Mouse (Mus musculus) stomach, embryonic 15.5 days (tissue): ENCODE results near the gene Rac2. TPM values are rescaled to one million over a fixed set of nuclear protein-coding genes. Genes with fewer than 3 reads are reported as not detected.

ENCODE experiments used
- ATAC-seq: fragments of 200-750 bp; cut with Nextera tagmentation; 2 replicates; pipeline ENCODE4 v1.8.0; 2017; ENCODE audit warnings: low read depth, moderate number of reproducible peaks, moderate TSS enrichment; ENCODE audit not compliant: insufficient read depth, low FRiP score
- H3K27ac ChIP-seq: fragments of 300-500 bp; sonication (generic); 2 replicates; pipeline ENCODE4 v1.5.1; 2015; ENCODE audit warnings: mild to moderate bottlenecking, inconsistent platforms
- H3K27me3 ChIP-seq: fragments of 300-500 bp; sonication (generic); replicated peaks from 2 replicates; pipeline ENCODE4 v1.6.1; 2015; ENCODE audit warnings: inconsistent platforms
- H3K36me3 ChIP-seq: fragments of 300-500 bp; sonication (generic); 2 replicates; pipeline ENCODE4 v1.6.1; 2015; ENCODE audit warnings: inconsistent platforms
- H3K4me1 ChIP-seq: fragments of 300-500 bp; sonication (generic); 2 replicates; pipeline ENCODE4 v1.6.1; 2015; ENCODE audit warnings: inconsistent platforms
- H3K4me2 ChIP-seq: fragments of 300-500 bp; sonication (generic); 2 replicates; pipeline ENCODE4 v1.6.1; 2015; ENCODE audit warnings: mild to moderate bottlenecking, inconsistent platforms
- H3K4me3 ChIP-seq: fragments of 300-500 bp; sonication (generic); replicated peaks from 2 replicates; pipeline ENCODE4 v1.5.1; 2015; ENCODE audit warnings: inconsistent platforms
- H3K9ac ChIP-seq: fragments of 300-500 bp; sonication (generic); 2 replicates; pipeline ENCODE4 v1.6.1; 2015; ENCODE audit warnings: inconsistent platforms
- H3K9me3 ChIP-seq: fragments of 300-500 bp; sonication (generic); 2 replicates; pipeline ENCODE4 v1.6.1; 2016; ENCODE audit warnings: inconsistent platforms
- WGBS: fragments of 180-500 bp; shearing (Covaris S2); methylation state at CpG from one replicate; pipeline ENCODE4 v1.1.7; 2015; 5-methylcytosine and 5-hydroxymethylcytosine counted together
- polyA plus RNA-seq: library from polyadenylated mRNA; unstranded; fragments of >200 nt; fragmentation: Nextera tagmentation; extraction: Ambion mirVana; gene quantifications from 2 replicates; pipeline ENCODE4 v1.2.1, GENCODE M21; 2015

Rac2 gene
- polyA plus RNA-seq, 1 experiment from 2014 or later: 36.5 TPM

DNA sequence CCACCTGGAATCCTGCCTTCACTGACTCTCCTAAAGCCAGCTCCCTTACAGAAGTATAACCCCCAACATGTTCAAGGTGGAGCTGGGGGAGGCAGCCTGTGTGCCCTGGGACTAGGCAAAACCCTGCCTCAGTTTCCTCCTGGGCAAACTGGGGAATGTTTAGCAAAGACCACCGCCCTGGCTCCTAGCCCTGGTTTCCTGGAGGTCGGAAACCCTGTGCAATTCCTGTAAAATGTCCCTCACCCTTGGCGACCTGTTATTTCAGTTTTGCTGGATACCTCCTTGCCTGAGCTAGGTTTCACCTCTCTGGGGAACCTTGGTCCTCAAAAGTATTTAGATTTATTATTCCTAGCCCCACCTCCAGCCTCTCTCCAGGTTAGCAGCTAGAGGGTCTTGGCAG, 42.4 kb downstream of the Rac2 start:
- Histone ChIP-seq H3K36me3 (no peaks in the 10 kb centered on the region), H3K9me3 (no peaks in the 10 kb centered on the region), H3K27me3 (no peaks in the 10 kb centered on the region), H3K4me2 (peak overlapping the region; percentile 57), H3K4me3 (no peak overlapping the region), H3K9ac (no peak overlapping the region), H3K27ac (peak overlapping the region; percentile 83), H3K4me1 (peaks cover 30% of the 10 kb centered on the region)
- no peak for ATAC-seq
- 72% methylated on average over 3 of the region's 3 CpGs for WGBS

DNA sequence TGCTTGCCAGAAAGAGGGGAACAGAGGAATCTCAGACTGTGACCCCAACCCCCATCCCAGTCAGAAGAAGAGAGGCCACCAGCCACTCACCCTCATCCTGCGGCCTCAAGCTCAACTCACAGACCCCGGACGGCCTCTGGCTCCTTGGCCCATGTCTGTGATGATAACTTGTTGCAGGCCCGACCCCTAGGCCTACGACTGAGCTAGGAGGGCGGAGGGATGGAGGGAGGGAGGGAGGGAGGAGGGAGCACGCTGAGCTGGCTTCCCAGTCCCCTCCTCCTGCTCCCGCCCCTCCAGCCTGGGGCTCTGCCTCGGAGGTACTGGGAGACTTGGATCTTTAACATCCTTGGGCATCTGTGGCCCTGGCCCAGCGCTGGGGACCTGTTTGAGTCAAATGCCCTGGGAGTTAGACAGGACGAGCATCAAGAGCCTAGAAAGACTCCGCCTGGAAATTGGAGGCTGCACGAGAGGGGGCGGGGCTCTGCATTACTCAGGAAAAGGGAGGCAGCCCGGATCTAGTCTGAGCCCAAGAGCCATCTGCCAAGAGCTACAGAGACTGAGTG, 43.1 kb downstream of the Rac2 start:
- peak; percentile 50; the same call in 1 of the 2 replicates for ATAC-seq
- H3K27me3 ChIP-seq: no peaks in the 10 kb centered on the region
- H3K4me3 ChIP-seq: peak overlapping the region; percentile 43
- H3K9me3 ChIP-seq: no peaks in the 10 kb centered on the region
- no peaks in the 10 kb centered on the region for H3K36me3 ChIP-seq
- peak overlapping the region; percentile 23 for H3K9ac ChIP-seq
- peak overlapping the region; percentile 57 for H3K4me2 ChIP-seq
- H3K27ac ChIP-seq: peak overlapping the region; percentile 83
- H3K4me1 ChIP-seq: peaks cover 30% of the 10 kb centered on the region
- 4% methylated on average over 15 of the region's 15 CpGs for WGBS

GRCm38 (mm10) chr15:78528726-78529411, 43.7 kb downstream of the Rac2 start:
- Histone ChIP-seq H3K36me3 (no peaks in the 10 kb centered on the region), H3K27ac (peak overlapping the region; percentile 83), H3K27me3 (no peaks in the 10 kb centered on the region), H3K4me3 (peak overlapping the region; percentile 43), H3K9ac (peak overlapping the region; percentile 23), H3K4me2 (peak overlapping the region; percentile 57), H3K9me3 (no peaks in the 10 kb centered on the region), H3K4me1 (peaks cover 30% of the 10 kb centered on the region)
- ATAC-seq: 0 out of 2 replicates have a peak, but pooled peaks have one; percentile 1
- 33% methylated on average over 11 of the region's 11 CpGs for WGBS

- 73% methylated on average over 7 of the region's 7 CpGs for WGBS
- no peak for ATAC-seq
- Histone ChIP-seq H3K27ac (no peak overlapping the region), H3K27me3 (no peaks in the 10 kb centered on the region), H3K9me3 (no peaks in the 10 kb centered on the region), H3K9ac (no peak overlapping the region), H3K36me3 (no peaks in the 10 kb centered on the region), H3K4me1 (peaks cover 30% of the 10 kb centered on the region), H3K4me2 (no peak overlapping the region), H3K4me3 (no peak overlapping the region)
Measured at GRCm38 (mm10) chr15:78527973-78528372, 44.6 kb downstream of the Rac2 start.

DNA sequence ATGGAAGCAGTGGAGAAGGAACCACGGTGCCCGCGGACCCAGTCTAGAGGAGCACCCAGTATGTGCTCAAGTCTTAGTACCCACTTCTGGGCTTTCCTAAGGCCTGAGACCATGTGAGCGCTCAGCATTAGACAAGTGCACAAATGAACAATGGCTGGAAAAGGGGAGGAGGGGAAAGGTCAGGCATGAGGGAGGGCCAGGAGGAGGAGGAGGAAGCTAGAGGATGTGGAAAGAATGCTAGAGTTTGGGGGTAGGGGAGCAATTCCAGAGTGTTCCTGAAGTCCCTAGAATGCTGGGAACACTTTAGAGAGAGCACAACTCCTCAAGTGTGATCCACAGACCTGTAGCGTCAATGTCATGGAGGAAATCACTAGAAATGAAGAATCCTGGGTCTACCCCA, 48.4 kb downstream of the Rac2 start:
- WGBS: 83% methylated on average over 5 of the region's 5 CpGs
- Histone ChIP-seq H3K27me3 (no peaks in the 10 kb centered on the region), H3K9me3 (no peaks in the 10 kb centered on the region), H3K4me2 (no peak overlapping the region), H3K4me1 (0 out of 2 replicates have a peak, but pooled peaks cover 6% of the 10 kb centered on the region), H3K36me3 (no peaks in the 10 kb centered on the region), H3K4me3 (no peak overlapping the region), H3K9ac (no peak overlapping the region), H3K27ac (no peak overlapping the region)
- ATAC-seq: no peak

GRCm38 (mm10) chr15:78521892-78522291, 50.7 kb downstream of the Rac2 start:
- 81% methylated on average over 6 of the region's 6 CpGs for WGBS
- Histone ChIP-seq H3K4me1 (no peaks in the 10 kb centered on the region), H3K9ac (no peak overlapping the region), H3K4me2 (no peak overlapping the region), H3K36me3 (no peaks in the 10 kb centered on the region), H3K4me3 (no peak overlapping the region), H3K27ac (no peak overlapping the region), H3K27me3 (no peaks in the 10 kb centered on the region), H3K9me3 (no peaks in the 10 kb centered on the region)
- no peak for ATAC-seq

GRCm38 (mm10) chr15:78521331-78521730, 51.3 kb downstream of the Rac2 start:
- 60% methylated on average over 8 of the region's 8 CpGs for WGBS
- no peaks in the 10 kb centered on the region for H3K9me3 ChIP-seq
- H3K27ac ChIP-seq: no peak overlapping the region
- ATAC-seq: no peak
- no peaks in the 10 kb centered on the region for H3K27me3 ChIP-seq
- no peak overlapping the region for H3K4me3 ChIP-seq
- H3K4me2 ChIP-seq: no peak overlapping the region
- no peaks in the 10 kb centered on the region for H3K4me1 ChIP-seq
- no peak overlapping the region for H3K9ac ChIP-seq
- H3K36me3 ChIP-seq: no peaks in the 10 kb centered on the region

DNA sequence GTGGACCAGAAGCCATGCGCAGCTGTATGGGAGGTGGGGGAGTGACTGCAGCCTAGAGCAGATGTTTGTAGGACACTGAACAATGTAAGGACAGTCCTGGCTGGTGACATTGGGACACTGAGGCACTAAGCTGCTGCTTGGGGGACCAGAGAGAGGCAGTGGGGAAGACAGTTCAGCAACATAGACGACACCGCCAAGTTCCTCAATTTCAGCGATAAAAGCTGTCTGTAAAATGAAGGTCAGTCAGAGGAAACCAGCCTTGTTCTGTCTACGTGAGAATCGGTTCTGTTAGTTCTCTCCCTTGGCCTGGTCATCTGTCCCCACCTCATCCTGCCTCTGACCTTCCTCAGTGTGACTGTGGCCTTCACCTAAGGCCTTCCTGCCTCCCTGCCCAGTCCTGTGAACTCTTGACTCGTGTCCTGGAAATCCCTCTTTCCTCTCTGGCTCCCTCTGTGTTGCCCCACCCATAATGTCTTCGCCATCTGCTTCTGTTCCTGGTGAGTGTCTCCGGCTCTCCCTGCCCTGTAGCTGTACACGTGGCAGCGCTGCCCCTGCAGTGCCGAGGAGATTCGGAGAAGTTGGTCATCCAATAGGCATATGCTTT, 52.4 kb downstream of the Rac2 start:
- H3K9ac ChIP-seq: no peak overlapping the region
- H3K27ac ChIP-seq: no peak overlapping the region
- no peaks in the 10 kb centered on the region for H3K27me3 ChIP-seq
- WGBS: 64% methylated on average over 13 of the region's 13 CpGs
- H3K36me3 ChIP-seq: no peaks in the 10 kb centered on the region
- no peaks in the 10 kb centered on the region for H3K4me1 ChIP-seq
- no peaks in the 10 kb centered on the region for H3K9me3 ChIP-seq
- H3K4me3 ChIP-seq: no peak overlapping the region
- no peak overlapping the region for H3K4me2 ChIP-seq
- no peak for ATAC-seq

DNA sequence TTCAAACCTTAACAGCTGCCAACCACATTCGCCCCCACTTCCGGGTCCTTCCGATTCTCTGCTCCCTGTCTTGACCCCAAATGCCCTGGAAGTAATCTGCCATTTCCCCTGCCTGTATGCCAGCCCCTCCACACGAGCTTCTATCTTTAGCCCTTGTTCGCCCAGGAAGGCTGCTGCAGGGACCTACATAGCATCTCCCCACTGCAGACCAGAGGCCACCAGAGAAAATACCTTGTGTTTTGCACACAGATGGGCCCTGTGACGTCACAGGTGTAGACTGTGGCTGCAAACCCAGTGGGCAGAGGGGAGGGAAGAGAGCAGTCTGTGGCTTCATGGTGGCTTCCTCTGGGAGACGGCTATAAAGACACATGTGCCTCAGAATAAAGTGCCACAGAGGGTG, 54.4 kb downstream of the Rac2 start:
- Histone ChIP-seq H3K36me3 (no peaks in the 10 kb centered on the region), H3K4me1 (no peaks in the 10 kb centered on the region), H3K27me3 (no peaks in the 10 kb centered on the region), H3K4me2 (no peak overlapping the region), H3K9ac (no peak overlapping the region), H3K27ac (no peak overlapping the region), H3K9me3 (no peaks in the 10 kb centered on the region), H3K4me3 (no peak overlapping the region)
- no peak for ATAC-seq
- WGBS: 51% methylated on average over 7 of the region's 7 CpGs

DNA sequence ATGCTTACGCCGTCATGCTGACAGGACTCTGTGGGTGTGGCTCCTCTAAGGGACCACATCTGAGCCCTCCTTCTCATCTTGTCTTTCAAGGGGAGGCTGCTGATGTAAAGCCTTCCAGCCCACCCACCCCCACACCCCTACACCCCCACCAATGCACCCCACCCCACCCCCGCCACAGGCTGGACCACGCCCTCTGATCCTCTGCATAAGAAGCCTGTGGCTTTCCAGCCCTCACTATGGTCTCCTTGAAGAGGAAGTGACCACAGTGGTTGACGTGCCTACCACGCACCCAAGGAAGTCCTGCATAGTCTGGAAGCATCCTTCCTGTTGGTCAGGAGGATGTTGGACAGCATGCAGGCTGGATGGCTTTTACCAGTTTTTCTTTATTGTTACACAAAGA, 56.8 kb downstream of the Rac2 start:
- 70% methylated on average over 6 of the region's 6 CpGs for WGBS

DNA sequence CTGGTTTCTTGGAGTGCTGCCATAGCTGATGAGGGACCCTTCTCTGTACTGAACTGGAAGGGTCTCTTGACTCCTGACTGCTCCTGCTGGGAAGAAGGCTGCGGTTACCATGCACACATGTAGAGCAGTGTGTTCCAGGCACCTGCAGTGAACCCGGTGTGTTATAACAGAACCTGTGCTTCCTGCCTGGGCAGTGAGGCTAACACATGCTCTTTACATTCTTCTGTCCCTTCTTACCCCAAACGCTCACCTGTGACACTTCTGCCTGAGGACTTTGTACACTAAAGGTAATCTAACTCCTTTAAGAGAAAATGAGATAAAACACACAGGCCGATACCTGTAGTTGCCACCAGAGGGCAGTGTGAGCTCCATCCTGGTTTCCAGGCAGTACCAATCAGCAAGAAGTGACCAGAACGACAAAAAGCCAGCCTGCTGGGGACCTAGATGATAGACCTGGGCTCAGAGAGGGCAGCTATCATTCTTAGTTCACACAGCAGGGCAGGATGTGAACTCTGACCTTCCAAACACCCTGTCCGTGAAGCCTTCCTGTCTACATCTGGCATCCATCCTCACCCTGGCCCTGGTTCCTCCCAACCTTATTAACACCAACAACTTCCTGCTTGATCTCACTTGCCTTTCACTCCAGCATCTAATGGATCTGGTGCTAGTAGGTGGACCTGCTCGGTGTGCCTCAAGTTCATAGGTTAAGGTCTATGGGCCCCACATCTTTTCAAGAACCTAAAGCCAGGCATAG, 58.0 kb downstream of the Rac2 start:
- Histone ChIP-seq H3K9ac (no peak overlapping the region), H3K36me3 (no peaks in the 10 kb centered on the region), H3K9me3 (no peaks in the 10 kb centered on the region), H3K27me3 (no peaks in the 10 kb centered on the region), H3K27ac (no peak overlapping the region), H3K4me1 (0 out of 2 replicates have a peak, but pooled peaks cover 4% of the 10 kb centered on the region), H3K4me3 (no peak overlapping the region), H3K4me2 (no peak overlapping the region)
- WGBS: 29% methylated on average over 7 of the region's 7 CpGs
- ATAC-seq: peak; percentile 23; the same call in 1 of the 2 replicates

More for the DNA sequence above, 56.8 kb downstream of the Rac2 start:
- no peak overlapping the region for H3K4me2 ChIP-seq
- no peaks in the 10 kb centered on the region for H3K27me3 ChIP-seq
- no peak overlapping the region for H3K4me3 ChIP-seq
- ATAC-seq: no peak
- no peaks in the 10 kb centered on the region for H3K4me1 ChIP-seq
- H3K9me3 ChIP-seq: no peaks in the 10 kb centered on the region
- H3K9ac ChIP-seq: no peak overlapping the region
- H3K36me3 ChIP-seq: no peaks in the 10 kb centered on the region
- H3K27ac ChIP-seq: no peak overlapping the region

DNA sequence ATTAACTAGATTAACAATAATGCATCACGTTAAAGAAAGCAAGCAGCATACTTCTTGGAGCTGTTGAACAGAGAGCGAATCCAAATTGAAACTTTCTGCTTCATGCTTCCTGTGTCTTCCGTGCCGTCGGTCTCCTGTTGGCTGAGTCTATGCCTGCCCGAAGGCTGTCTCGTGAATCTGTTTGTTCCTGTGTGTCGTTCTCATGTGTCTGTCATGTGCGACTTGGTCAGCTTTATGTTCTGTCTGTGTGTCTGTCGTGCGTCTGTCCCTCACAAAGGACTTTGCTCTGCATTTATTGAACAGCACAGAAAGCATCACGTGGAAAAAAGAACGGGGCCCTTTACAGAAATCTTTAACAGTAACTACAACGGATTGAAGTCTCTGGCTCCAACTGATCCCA, 59.6 kb downstream of the Rac2 start:
- Histone ChIP-seq H3K36me3 (no peaks in the 10 kb centered on the region), H3K27me3 (no peaks in the 10 kb centered on the region), H3K9me3 (no peaks in the 10 kb centered on the region), H3K4me3 (no peak overlapping the region), H3K4me1 (0 out of 2 replicates have a peak, but pooled peaks cover 4% of the 10 kb centered on the region), H3K9ac (no peak overlapping the region), H3K27ac (no peak overlapping the region), H3K4me2 (no peak overlapping the region)
- 80% methylated on average over 14 of the region's 14 CpGs for WGBS
- no peak for ATAC-seq
